Mouse (Mus musculus): ENCODE results near the gene Padi1. TPM values are rescaled to one million over a fixed set of nuclear protein-coding genes. Genes with fewer than 3 reads are reported as not detected.

The Padi1 gene
- total RNA-seq, 1 experiment, result 0.09 TPM

DNA sequence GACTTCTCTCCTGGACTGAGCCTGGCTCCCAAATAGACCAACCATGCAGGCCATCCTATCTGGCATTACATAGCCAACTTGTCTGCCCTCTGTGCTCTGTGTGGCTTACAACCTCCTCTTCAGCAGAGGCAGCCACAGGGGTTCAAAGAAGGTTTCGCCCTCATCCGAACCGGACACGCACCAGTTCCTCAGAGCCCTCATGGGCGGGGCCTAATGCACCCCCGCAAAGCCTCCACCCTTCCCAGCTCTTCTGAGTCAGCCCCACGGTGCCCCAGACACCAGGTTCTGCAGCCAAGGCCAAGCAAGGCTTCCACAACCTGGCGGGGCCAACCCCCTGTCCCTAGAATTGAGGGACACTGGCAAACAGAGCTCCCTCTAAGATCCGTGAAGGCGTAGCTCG lies 13.7 kb upstream of the Padi1 start:
- Histone ChIP-seq H3K36me3 (ENCODE audit: control insufficient read depth, insufficient read depth, low read length, poor library complexity, severe bottlenecking) (no peaks in the 10 kb centered on the region), H3K9ac (ENCODE audit: insufficient read depth, low read depth, low read length, poor library complexity, severe bottlenecking) (no peak overlapping the region), H3K9me3 (ENCODE audit: control insufficient read depth, insufficient read depth, low read depth, low read length) (no peaks in the 10 kb centered on the region), H3K4me3 (ENCODE audit: insufficient read depth in 1 of 2, low read depth in 1 of 2, low read length in 2 of 2, poor library complexity in 1 of 2, severe bottlenecking in 1 of 2) (no peak overlapping the region), H3K27ac (ENCODE audit: insufficient read depth, low read depth, low read length, poor library complexity, severe bottlenecking) (no peak overlapping the region), H3K4me1 (ENCODE audit: control insufficient read depth in 2 of 2, insufficient read depth in 2 of 2, low read length in 2 of 2, poor library complexity in 1 of 2) (peaks cover 0 to 5% of the 10 kb centered on the region in 2 experiments; a peak in 1 of 4 replicates)
- DNase-seq (ENCODE audit: low read depth, low spot score), result no peak
- in situ Hi-C loops (cut with MboI; ENCODE audit: low sequenced_read_pairs in 2 of 2, unreplicated experiment in 2 of 2), result no loop called here
- TF ChIP-seq MAFK (IDR thresholded peaks at IDR 0.05; ENCODE audit: insufficient read depth, low read depth, low read length) (no peak), HCFC1 (IDR thresholded peaks at IDR 0.05; ENCODE audit: borderline replicate concordance, insufficient read depth, low read length) (no peak), CHD2 (IDR thresholded peaks at IDR 0.05; ENCODE audit: low read depth, low read length) (no peak), ZNF384 (IDR thresholded peaks at IDR 0.05; ENCODE audit: low read depth, low read length) (no peak), ZC3H11A (IDR thresholded peaks at IDR 0.05; ENCODE audit: borderline replicate concordance, low read depth, low read length) (no peak)

GRCm38 (mm10) chr4:140857813-140858212 lies 12.2 kb upstream of the Padi1 start:
- H3K36me3 ChIP-seq (ENCODE audit: control insufficient read depth, insufficient read depth, low read length, poor library complexity, severe bottlenecking), result no peaks in the 10 kb centered on the region
- H3K4me1 ChIP-seq (ENCODE audit: control insufficient read depth in 2 of 2, insufficient read depth in 2 of 2, low read length in 2 of 2, poor library complexity in 1 of 2), result peaks cover 0 to 5% of the 10 kb centered on the region in 2 experiments; a peak in 1 of 4 replicates
- TF ChIP-seq ZNF384 (IDR thresholded peaks at IDR 0.05; ENCODE audit: low read depth, low read length) (no peak), MAFK (IDR thresholded peaks at IDR 0.05; ENCODE audit: insufficient read depth, low read depth, low read length) (no peak), HCFC1 (IDR thresholded peaks at IDR 0.05; ENCODE audit: borderline replicate concordance, insufficient read depth, low read length) (no peak), CHD2 (IDR thresholded peaks at IDR 0.05; ENCODE audit: low read depth, low read length) (no peak), ZC3H11A (IDR thresholded peaks at IDR 0.05; ENCODE audit: borderline replicate concordance, low read depth, low read length) (no peak)
- in situ Hi-C loops (cut with MboI; ENCODE audit: low sequenced_read_pairs in 2 of 2, unreplicated experiment in 2 of 2), result no loop called here
- H3K9ac ChIP-seq (ENCODE audit: insufficient read depth, low read depth, low read length, poor library complexity, severe bottlenecking), result no peak overlapping the region
- H3K27ac ChIP-seq (ENCODE audit: insufficient read depth, low read depth, low read length, poor library complexity, severe bottlenecking), result no peak overlapping the region
- no peaks in the 10 kb centered on the region for H3K9me3 ChIP-seq (ENCODE audit: control insufficient read depth, insufficient read depth, low read depth, low read length)
- no peak overlapping the region for H3K4me3 ChIP-seq (ENCODE audit: insufficient read depth in 1 of 2, low read depth in 1 of 2, low read length in 2 of 2, poor library complexity in 1 of 2, severe bottlenecking in 1 of 2)
- no peak for DNase-seq (ENCODE audit: low read depth, low spot score)

DNA sequence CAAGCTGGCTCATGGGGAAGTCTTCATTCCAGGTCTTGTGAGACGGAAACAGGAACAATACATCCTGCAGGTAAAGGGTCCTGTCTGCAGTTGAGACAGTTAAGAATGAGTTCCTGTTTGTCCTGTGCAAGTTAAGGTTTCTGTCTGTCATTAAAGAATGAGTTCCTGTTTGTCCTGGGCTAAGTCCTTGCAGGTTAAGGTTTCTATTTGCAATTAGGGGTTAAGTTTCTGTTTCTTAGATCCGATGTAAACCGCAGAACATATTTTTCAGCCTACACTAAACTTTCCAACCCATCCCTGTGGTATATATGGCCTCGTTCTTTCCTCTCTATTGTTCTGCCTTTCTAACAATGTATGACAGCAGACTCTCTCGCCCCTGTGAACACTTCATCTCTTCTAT lies 11.5 kb upstream of the Padi1 start:
- Histone ChIP-seq H3K4me3 (ENCODE audit: insufficient read depth in 1 of 2, low read depth in 1 of 2, low read length in 2 of 2, poor library complexity in 1 of 2, severe bottlenecking in 1 of 2) (no peak overlapping the region), H3K9me3 (ENCODE audit: control insufficient read depth, insufficient read depth, low read depth, low read length) (no peaks in the 10 kb centered on the region), H3K9ac (ENCODE audit: insufficient read depth, low read depth, low read length, poor library complexity, severe bottlenecking) (no peak overlapping the region), H3K36me3 (ENCODE audit: control insufficient read depth, insufficient read depth, low read length, poor library complexity, severe bottlenecking) (no peaks in the 10 kb centered on the region), H3K4me1 (ENCODE audit: control insufficient read depth in 2 of 2, insufficient read depth in 2 of 2, low read length in 2 of 2, poor library complexity in 1 of 2) (peaks cover 0 to 5% of the 10 kb centered on the region in 2 experiments; a peak in 1 of 4 replicates), H3K27ac (ENCODE audit: insufficient read depth, low read depth, low read length, poor library complexity, severe bottlenecking) (no peak overlapping the region)
- no peak for DNase-seq (ENCODE audit: low read depth, low spot score)
- no peak for TF ChIP-seq ZNF384 (IDR thresholded peaks at IDR 0.05; ENCODE audit: low read depth, low read length)
- no peak for TF ChIP-seq MAFK (IDR thresholded peaks at IDR 0.05; ENCODE audit: insufficient read depth, low read depth, low read length)
- no peak for TF ChIP-seq ZC3H11A (IDR thresholded peaks at IDR 0.05; ENCODE audit: borderline replicate concordance, low read depth, low read length)
- TF ChIP-seq CHD2 (IDR thresholded peaks at IDR 0.05; ENCODE audit: low read depth, low read length), result no peak
- TF ChIP-seq HCFC1 (IDR thresholded peaks at IDR 0.05; ENCODE audit: borderline replicate concordance, insufficient read depth, low read length), result no peak
- in situ Hi-C loops (cut with MboI; ENCODE audit: low sequenced_read_pairs in 2 of 2, unreplicated experiment in 2 of 2), result no loop called here

- in situ Hi-C loops (cut with MboI; ENCODE audit: low sequenced_read_pairs in 2 of 2, unreplicated experiment in 2 of 2), result no loop called here
- no peaks in the 10 kb centered on the region for H3K36me3 ChIP-seq (ENCODE audit: control insufficient read depth, insufficient read depth, low read length, poor library complexity, severe bottlenecking)
- TF ChIP-seq ZNF384 (IDR thresholded peaks at IDR 0.05; ENCODE audit: low read depth, low read length), result no peak
- no peak for TF ChIP-seq ZC3H11A (IDR thresholded peaks at IDR 0.05; ENCODE audit: borderline replicate concordance, low read depth, low read length)
- H3K9ac ChIP-seq (ENCODE audit: insufficient read depth, low read depth, low read length, poor library complexity, severe bottlenecking), result no peak overlapping the region
- H3K27ac ChIP-seq (ENCODE audit: insufficient read depth, low read depth, low read length, poor library complexity, severe bottlenecking), result no peak overlapping the region
- H3K4me3 ChIP-seq (ENCODE audit: insufficient read depth in 1 of 2, low read depth in 1 of 2, low read length in 2 of 2, poor library complexity in 1 of 2, severe bottlenecking in 1 of 2), result no peak overlapping the region
- DNase-seq (ENCODE audit: low read depth, low spot score), result no peak
- H3K9me3 ChIP-seq (ENCODE audit: control insufficient read depth, insufficient read depth, low read depth, low read length), result no peaks in the 10 kb centered on the region
- H3K4me1 ChIP-seq (ENCODE audit: control insufficient read depth in 2 of 2, insufficient read depth in 2 of 2, low read length in 2 of 2, poor library complexity in 1 of 2), result no peaks in the 10 kb centered on the region
Measured at GRCm38 (mm10) chr4:140855151-140855550, 9.6 kb upstream of the Padi1 start.

DNA sequence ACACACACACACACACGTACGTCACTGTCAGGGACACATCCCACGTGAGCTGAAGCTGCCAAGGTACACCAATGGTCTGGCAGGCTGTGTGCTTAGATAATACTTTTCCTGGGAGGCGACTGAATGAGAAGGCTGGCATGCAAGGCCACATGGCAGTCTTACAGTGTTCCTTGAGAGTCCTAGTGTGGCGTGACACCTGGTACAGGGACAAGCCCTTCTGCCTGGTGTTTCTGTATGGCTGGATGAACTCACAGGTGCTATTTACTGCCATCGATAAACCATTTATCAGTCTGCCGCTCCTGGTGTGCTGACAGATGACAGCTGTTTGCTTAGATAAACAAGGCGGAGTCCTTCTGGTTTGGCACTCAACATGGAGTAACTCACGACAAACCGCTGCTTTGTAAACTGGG lies 8.9 kb upstream of the Padi1 start:
- TF ChIP-seq HCFC1 (IDR thresholded peaks at IDR 0.05; ENCODE audit: borderline replicate concordance, insufficient read depth, low read length) (no peak), CHD2 (IDR thresholded peaks at IDR 0.05; ENCODE audit: low read depth, low read length) (no peak), MAFK (IDR thresholded peaks at IDR 0.05; ENCODE audit: insufficient read depth, low read depth, low read length) (no peak), ZC3H11A (IDR thresholded peaks at IDR 0.05; ENCODE audit: borderline replicate concordance, low read depth, low read length) (no peak), ZNF384 (IDR thresholded peaks at IDR 0.05; ENCODE audit: low read depth, low read length) (no peak)
- H3K9me3 ChIP-seq (ENCODE audit: control insufficient read depth, insufficient read depth, low read depth, low read length), result no peaks in the 10 kb centered on the region
- no peak overlapping the region for H3K9ac ChIP-seq (ENCODE audit: insufficient read depth, low read depth, low read length, poor library complexity, severe bottlenecking)
- H3K27ac ChIP-seq (ENCODE audit: insufficient read depth, low read depth, low read length, poor library complexity, severe bottlenecking), result no peak overlapping the region
- in situ Hi-C loops (cut with MboI; ENCODE audit: low sequenced_read_pairs in 2 of 2, unreplicated experiment in 2 of 2), result no loop called here
- H3K4me3 ChIP-seq (ENCODE audit: insufficient read depth in 1 of 2, low read depth in 1 of 2, low read length in 2 of 2, poor library complexity in 1 of 2, severe bottlenecking in 1 of 2), result no peak overlapping the region
- H3K4me1 ChIP-seq (ENCODE audit: control insufficient read depth in 2 of 2, insufficient read depth in 2 of 2, low read length in 2 of 2, poor library complexity in 1 of 2), result no peaks in the 10 kb centered on the region
- DNase-seq (ENCODE audit: low read depth, low spot score), result no peak
- H3K36me3 ChIP-seq (ENCODE audit: control insufficient read depth, insufficient read depth, low read length, poor library complexity, severe bottlenecking), result no peaks in the 10 kb centered on the region
